Mouse (Mus musculus) urinary bladder, postnatal 4 days (tissue): Measurements from ENCODE around the gene Oaf.
A peak's percentile ranks its signal among the peaks of the same experiment; 100 is the strongest.

Experiments used
- DNase-seq, 2 experiments: peaks; one replicate each; pipeline ENCODE4 v3.0.0; 2021 to 2022; ENCODE audit warnings: low spot score in 2 of 2

The Oaf gene

GRCm38 (mm10) chr9:43225481-43225880 is 14.2 kb downstream of the Oaf start:
- DNase-seq: no peak

GRCm38 (mm10) chr9:43224771-43225355 is 14.8 kb downstream of the Oaf start:
- no peak for DNase-seq

DNA sequence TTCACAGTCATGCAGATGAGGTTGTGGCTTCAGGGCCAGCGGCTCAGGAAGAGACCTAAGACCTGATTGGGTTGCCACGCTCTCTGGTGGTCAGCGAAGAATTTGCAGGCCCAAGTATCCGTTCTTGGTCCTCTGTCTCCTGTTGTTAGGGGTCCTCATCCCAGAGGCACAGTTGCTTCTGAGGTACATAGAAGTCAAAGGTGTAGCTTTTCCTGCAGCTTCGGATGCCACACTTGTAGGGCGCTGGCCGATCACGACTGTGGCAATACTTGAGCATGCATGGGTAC is 17.3 kb downstream of the Oaf start:
- DNase-seq: no peak

DNA sequence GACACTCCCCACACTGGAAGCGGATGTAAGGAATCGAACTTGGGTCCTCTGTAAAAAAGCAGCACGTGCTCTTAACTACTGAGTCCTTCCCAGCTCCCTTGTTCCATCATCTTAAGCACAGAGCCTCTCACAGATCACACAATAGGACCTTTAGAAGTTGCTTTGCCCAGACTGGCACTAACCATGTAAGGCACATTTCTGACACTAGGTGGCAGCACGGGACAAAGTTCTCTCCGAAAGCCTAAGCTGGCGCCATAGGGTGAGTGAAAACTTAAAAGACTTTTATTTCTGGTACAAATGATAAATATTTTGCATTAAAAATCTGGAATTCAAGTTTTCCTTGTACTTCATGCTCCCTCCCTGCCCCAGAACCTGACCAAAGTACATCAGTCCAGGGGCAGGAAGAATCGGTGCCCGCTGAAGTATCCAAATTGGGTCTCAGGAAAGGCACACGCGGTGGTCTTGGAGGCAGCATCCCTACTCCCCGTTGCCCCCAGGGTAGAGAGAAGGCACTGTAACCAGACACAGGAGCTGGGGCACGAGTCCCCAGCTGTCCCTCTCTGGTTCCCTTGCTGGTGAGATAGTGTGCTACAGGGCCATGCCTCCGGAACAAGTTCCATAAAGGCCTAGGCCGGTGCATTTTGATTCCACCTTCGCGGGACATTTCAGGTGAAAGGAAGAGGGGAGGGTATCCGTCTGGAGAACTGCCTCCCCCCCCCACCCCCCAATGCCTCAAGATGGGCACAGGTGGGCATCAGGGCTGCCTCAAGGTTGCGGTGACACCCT is 17.9 kb downstream of the Oaf start:
- peak; percentile 63 to 88 for DNase-seq

DNA sequence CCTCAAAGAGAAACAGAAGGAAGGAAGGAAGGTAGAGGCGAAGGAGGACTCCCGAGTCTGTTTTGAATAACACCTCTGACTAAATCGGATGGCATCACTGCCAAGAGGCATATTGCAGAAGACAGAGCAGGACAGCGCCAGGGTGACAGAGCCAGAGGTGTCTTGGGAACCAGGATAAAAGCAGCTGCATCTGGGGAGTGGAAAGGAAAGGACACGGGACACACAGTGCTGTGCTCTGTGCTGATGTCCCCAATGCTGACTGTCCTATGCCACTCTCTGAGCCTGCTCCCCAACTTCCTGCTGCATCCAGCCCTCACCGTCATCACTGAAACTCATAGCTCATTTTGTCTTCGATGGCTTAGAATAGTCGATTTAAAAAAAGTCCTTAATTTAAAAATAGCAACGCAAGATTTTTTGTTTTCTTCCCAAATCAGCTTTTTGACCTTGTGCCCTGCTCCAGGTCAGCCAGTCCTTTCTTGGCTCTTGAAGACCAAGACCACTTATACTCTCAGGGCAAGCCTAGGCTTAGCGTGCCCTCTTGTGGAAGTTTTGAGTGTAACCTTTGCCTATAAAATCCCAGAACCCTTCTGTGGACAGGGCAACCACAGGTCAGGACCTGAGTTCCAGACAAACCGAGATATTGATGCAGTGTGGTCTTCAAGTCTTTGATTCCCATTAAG is 28.8 kb downstream of the Oaf start:
- DNase-seq: no peak

- DNase-seq: peak; percentile 72 to 75
Measured at GRCm38 (mm10) chr9:43210190-43210682, 29.5 kb downstream of the Oaf start, which contains the start of gene Pou2f3. TSS of gene Pou2f3 (minus strand) at chr9:43210369.

- no peak for DNase-seq
Measured at GRCm38 (mm10) chr9:43206022-43206390, 33.7 kb downstream of the Oaf start.

DNA sequence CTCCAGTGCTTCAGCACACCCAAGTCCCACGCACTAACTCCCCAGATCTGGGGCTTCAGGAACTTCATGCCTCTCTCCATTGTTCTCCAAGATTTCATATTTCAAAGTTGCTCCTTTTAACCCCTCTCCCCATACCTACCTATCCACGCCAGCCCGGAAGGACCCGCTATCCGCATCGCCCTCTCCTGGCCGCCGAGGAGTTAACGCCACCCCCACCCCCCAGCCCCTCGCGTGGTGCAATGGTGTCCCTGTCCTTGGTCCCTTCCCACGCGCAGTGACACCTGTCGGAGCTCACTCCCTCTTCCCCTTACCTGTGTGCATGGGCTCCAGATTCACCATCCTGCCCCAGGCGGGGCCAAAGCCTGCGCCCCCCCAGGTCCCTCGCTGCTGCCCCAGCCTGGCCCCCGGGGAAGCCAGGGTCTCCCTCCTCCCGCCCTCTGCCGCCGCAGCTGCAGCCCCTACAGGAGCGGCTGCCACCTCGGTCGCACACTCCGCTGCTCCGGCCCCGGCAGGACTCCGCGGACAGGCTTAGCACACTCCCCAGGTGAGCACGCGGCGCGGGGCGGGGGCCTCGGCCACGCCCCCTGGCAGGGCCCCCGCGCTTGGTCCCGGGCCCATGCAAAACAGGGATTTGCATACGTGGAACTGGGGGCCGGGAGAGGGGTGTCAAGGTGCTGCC is 34.2 kb downstream of the Oaf start:
- no peak for DNase-seq

DNA sequence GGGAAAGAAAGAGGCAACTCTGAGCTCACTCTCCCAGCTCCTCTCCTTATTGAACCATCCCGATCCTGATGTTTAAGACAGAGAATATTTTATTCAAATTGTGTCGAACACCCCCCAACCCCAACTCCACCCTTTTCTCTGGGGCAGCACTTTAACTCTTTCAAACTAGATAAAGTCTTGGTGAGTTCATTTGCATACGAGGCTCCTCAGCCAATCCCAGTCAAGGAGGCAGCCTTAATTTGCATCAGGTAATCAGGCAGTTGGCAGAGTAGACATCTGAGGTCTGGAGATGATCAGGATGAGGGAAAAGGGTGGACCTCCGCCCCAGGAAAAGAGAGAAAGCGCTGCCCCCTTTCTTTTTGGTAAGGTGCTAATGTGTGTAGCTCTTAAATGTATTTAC is 39.5 kb downstream of the Oaf start:
- DNase-seq: no peak

- no peak for DNase-seq
Measured at GRCm38 (mm10) chr9:43194001-43194400, 45.7 kb downstream of the Oaf start.

DNA sequence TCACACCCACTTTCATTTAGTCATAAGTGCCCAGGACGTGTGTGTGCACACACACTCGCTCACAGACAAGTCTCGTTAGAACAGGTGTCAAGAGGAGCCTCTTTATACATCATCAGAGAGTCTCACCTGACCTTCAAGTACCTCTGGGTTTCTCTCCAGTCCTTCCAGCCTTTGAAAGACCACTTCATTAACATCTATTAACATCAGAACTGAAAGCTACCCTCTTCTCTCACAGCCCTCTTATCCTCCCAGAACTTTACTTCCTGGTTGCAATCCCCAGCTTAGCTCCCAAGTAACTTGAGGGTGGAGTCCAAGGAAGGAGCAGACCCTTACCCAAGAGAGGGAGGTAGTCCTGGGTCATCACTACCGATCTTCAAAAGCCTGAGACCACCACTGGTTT is 48.1 kb downstream of the Oaf start:
- DNase-seq: no peak

DNA sequence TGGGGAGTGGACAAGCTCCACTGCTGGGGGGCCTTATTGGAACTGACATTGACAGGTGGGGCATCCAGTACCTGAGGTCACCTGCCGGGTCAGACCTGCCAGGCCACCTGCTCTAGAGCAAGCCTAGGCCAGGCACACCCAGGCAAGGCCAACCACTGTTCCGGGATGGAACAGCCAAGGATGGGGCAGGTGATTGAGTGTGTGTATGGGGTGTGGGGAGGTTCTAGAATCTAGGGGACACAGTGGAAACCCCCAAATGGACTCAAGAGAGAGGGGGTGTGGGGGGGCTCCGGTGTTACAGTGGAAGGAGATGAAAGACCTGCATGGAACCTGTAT is 50.7 kb downstream of the Oaf start:
- no peak for DNase-seq

DNA sequence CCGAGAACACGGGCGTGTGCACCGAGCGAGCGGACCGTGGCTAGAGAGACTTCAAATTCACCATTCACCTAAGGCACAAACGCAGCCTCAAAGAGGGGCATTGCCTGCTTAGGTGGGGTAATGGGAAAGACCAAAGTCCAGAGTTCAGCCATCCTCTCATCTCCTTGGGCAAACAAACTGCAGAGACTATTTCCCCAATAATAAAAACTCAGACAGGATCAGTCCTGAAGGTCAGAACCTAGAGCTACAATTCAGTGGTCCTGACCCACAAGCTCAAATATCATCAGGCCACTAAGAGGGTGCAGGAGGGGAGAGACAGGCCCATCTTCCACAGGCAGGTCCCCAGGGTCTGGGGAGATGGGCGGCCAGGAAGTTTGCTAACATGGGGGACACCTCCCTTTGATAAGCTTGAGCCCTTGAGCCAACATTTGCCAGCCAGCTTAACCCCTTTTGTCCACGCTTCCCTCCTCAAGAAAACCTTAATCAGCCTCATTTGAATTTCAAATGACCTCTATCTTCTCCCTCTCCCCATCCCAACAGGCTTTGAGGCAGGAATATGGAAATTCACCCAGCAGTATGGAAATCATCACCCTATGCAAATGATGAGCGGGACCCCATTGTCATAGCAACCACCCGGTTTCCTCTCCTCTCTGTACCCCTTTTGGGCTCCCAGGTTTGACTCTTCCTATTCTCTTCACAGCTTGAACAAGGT is 51.2 kb downstream of the Oaf start:
- no peak for DNase-seq

GRCm38 (mm10) chr9:43179614-43180013 is 60.1 kb downstream of the Oaf start:
- DNase-seq: no peak

DNA sequence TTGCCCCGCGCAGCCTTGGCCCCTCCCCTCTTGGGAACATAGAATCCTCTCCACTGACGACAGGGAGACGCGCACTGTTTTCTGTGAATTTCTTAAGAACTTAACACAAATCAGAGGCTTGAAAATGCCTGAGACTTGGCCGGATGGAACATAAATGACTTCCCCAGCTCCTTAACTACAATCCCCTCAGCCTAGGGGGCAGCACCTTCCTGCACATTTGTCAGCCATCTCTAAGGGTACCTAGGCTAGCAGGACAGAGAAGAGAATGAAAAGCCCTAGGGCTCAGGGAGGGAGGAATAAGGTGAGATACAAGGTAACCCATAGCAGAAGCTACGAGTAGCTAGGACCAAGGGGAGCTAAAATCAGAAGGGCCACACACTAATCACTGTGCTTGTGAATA is 61.5 kb downstream of the Oaf start:
- no peak for DNase-seq
